Mouse (Mus musculus): ENCODE data around the gene Gm609. TPM values are rescaled to one million over a fixed set of nuclear protein-coding genes. Genes with fewer than 3 reads are reported as not detected.
A peak's percentile ranks its signal among the peaks of the same experiment; 100 is the strongest.

The Gm609 gene
- total RNA-seq, 2 experiments from 2014 or later, result 0.13 to 0.33 TPM

- intact Hi-C loops (cut with DNase I), result loop anchor here (10.0 kb wide), 1 partner anchor 655 kb away; the partner anchor contains the start of gene Gtpbp8
- peak in 1 of 2 experiments; percentile 13 for DNase-seq (ENCODE audit: low spot score in 2 of 2)
Observed at GRCm38 (mm10) chr16:45399947-45400555, 92.7 kb downstream of the Gm609 start.

DNA sequence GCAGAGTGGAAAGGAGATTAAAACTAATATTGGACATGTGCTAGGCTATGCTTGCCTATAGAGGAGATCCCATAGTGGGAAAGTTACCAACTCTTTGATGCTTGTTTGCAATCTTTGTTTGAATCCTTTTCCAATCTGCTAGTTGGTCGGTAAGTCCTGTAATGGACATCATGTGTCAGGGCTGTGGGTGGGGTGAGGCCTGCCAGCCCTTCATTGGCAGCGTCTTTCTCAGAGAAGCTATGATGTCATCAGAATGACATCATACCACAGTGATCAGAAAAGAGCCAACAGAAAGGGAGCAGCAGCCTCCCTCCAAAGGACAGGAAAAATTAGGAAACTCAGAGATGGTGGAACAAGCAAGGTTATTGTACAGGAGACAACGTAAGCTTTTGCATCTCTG is 93.4 kb downstream of the Gm609 start:
- intact Hi-C loops (cut with DNase I), result no loop called here

DNA sequence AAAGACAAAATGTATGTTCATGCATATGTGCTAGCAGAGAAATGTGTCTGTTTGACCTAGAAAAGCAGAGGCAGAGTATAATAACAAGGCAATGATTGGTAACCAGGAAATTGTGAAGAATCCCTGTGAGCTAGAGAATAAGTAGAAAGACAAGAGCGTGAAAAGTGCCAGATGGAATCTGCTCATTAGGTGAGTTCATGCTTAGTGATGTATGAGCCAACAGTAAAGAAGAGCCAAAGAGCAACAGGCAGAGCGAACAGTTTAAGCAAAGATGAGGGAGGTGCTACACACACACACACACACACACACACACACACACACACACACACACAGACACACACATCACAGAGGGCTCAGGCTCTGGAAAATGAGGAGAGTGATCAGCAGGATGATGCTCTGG is 95.3 kb downstream of the Gm609 start:
- DNase-seq (ENCODE audit: low spot score in 2 of 2), result no peak
- intact Hi-C loops (cut with DNase I), result no loop called here

More for the DNA sequence above, 93.4 kb downstream of the Gm609 start:
- DNase-seq (ENCODE audit: low spot score in 2 of 2), result no peak

GRCm38 (mm10) chr16:45392246-45392645 is 100.5 kb downstream of the Gm609 start:
- no peak for DNase-seq (ENCODE audit: low spot score in 2 of 2)
- intact Hi-C loops (cut with DNase I), result no loop called here

DNA sequence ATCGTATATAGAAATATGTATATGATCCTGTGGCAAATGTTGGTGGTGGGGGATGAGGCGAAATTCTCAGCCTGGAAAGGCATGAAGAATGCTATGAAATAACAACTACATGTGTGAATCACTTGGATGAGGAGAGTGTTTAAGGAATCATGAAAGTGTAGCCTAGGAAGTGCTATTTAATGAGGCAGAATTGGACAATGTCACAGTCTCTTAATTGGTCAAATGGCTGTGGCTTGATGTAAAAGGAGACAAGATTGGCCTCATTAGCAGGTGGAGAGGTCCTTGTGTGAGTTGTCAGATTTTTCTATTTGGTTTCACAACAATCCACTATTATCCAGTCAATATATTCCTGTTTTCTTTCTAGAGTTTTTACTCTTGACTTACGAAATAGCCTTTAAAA is 101.1 kb downstream of the Gm609 start:
- DNase-seq (ENCODE audit: low spot score in 2 of 2), result no peak
- intact Hi-C loops (cut with DNase I), result no loop called here

DNA sequence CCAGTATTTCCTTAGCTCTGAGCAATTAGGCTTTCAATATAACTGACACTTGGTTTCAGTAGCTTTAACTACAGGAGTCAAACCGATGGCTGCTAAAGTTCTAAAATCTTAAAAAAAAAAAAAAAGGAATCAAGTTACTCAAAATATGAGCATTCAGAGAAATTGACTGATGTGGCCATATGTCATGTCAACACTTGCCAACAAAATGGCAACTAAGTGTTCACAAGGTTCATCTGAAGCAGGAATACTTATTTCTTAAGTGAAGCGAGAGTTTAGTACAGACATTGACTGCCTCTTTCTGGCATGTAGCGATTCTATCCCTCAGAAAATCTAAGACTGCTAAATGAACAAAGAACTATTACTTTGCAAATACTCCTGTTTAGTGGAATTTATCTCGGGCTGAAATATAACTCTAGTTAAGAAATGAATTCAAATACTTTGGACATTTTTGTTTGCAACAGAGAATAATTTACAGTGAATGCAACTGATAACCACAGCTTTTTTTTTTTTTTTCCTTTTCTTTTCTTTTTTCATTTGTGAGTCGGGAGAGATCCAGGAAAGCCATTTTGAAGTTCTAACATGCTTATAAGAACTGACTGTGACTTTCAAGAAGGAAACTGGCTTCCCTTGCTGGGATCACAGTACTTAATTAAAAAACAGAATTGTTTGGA is 102.3 kb downstream of the Gm609 start:
- intact Hi-C loops (cut with DNase I), result no loop called here
- DNase-seq (ENCODE audit: low spot score in 2 of 2), result no peak

GRCm38 (mm10) chr16:45389833-45390232 is 102.9 kb downstream of the Gm609 start:
- DNase-seq (ENCODE audit: low spot score in 2 of 2), result no peak
- intact Hi-C loops (cut with DNase I), result no loop called here

DNA sequence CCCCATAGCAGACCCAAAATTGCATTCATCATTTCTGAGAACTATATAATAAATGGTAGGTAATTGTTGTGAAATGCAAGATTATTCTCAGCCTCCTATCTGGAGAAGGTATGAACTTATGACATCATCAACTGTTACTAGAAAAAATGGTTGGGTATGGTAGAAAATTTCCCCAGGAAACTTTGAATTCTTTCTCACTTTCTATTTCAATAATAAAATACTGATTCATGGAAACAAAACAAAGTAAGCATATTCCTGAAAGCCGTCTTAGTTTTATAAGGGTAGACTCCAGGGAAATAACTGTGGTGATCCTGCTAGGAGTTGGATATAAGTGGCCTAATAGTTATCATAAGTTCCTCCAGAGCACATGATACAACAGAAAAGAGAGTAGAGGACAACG is 103.7 kb downstream of the Gm609 start:
- no peak for DNase-seq (ENCODE audit: low spot score in 2 of 2)
- intact Hi-C loops (cut with DNase I), result no loop called here

- intact Hi-C loops (cut with DNase I), result no loop called here
Observed at GRCm38 (mm10) chr16:45381811-45382210, 111.0 kb downstream of the Gm609 start.

DNA sequence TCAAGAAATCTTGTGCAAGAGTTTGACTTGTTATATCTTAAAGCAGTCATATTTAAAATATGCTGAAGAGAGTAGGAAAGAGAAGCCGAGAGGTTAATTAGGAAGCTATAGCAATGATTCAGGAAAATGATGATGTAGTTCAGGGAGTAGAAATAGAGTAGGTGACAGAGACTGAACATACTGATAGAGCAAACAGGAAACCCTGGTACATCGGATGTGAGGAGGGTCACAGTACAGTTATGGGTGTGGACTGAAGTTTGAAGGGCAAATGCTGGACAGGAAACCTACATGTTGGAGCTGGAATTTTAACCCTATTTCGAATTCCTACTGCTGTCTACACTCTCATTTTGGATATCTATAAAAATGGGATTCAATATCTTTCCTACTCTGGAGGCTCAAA is 113.8 kb downstream of the Gm609 start:
- intact Hi-C loops (cut with DNase I), result no loop called here

More at GRCm38 (mm10) chr16:45381811-45382210, 111.0 kb downstream of the Gm609 start:
- DNase-seq (ENCODE audit: low spot score in 2 of 2), result no peak

GRCm38 (mm10) chr16:45378147-45378943 is 114.4 kb downstream of the Gm609 start:
- DNase-seq (ENCODE audit: low spot score in 2 of 2), result no peak
- intact Hi-C loops (cut with DNase I), result no loop called here

More for the DNA sequence above, 113.8 kb downstream of the Gm609 start:
- DNase-seq (ENCODE audit: low spot score in 2 of 2), result no peak

GRCm38 (mm10) chr16:45377332-45377731 is 115.4 kb downstream of the Gm609 start:
- intact Hi-C loops (cut with DNase I), result no loop called here
- DNase-seq (ENCODE audit: low spot score in 2 of 2), result no peak

GRCm38 (mm10) chr16:45376812-45377211 is 116.0 kb downstream of the Gm609 start:
- intact Hi-C loops (cut with DNase I), result no loop called here
- no peak for DNase-seq (ENCODE audit: low spot score in 2 of 2)

DNA sequence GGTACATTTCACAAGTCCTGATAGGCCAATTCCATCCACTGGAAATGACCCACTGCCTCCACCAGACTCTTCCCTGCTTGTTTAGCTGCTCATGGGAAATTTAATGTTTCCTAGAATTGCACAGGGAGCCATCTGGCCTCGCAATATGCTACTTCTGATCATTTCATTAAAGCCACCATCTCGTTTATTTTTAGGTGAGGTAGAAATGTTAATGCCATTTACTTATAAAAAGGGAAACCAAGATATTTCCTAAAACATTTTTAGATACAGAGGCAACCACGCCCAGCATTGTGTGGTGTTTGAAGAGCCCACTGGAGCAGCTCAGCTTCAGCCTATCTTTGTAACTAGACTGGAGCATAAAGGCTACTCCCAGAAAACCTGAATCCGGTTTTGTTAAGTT is 116.5 kb downstream of the Gm609 start:
- intact Hi-C loops (cut with DNase I), result no loop called here
- peak in 1 of 2 experiments; percentile 13 for DNase-seq (ENCODE audit: low spot score in 2 of 2)

DNA sequence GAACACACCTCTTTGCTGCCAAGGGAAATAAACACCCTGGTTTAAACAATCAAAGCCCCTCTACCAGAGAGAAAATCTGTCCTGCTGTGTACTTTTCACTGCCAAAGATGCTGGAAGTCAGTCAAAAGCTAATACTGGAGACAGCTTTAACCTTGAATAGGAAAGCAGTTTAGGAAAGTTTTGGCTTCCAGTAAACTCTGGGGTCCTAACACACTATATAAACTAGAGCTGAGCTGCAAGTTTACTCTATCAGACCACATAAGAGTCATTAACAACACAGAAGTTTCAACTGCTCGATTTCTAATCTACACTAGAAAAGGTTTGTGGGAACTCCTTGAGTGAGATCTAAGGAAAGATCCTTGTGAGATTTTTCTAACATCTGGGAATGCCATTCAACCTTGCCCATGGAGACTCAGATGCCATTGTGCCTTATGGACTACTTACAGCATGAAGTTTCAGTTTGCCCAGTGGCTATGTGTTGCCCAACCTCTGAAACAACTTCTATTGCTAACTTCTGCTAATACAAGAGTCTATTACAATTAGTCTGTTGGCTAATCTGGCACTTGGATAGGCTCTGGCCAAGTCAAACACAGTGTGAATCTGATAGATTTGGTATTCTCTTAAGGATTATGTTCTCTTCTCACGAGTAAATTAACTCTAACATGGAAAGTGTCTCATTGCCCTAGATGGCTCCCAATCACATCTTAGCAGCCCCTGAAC is 117.1 kb downstream of the Gm609 start:
- intact Hi-C loops (cut with DNase I), result no loop called here
- DNase-seq (ENCODE audit: low spot score in 2 of 2), result no peak

GRCm38 (mm10) chr16:45374074-45374473 is 118.7 kb downstream of the Gm609 start:
- no peak for DNase-seq (ENCODE audit: low spot score in 2 of 2)
- intact Hi-C loops (cut with DNase I), result no loop called here

DNA sequence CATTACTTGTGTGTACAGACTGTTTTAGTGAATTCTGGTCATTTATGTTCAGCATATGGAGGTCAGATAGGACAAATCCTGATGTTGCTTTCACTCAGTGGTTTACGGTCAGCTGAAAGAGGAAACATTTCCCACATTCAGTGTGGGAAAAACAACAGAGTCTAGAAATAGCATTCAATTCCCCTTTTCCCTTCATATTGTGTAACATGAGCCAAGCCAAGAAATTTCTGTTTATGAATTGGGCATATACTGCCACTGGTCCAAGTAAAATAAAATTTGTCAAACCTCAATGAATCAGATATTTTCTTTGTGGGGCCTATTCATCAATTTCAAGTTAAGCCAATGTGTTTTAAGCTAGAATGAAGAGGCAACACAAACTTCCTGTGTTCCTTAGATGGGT is 121.7 kb downstream of the Gm609 start:
- DNase-seq (ENCODE audit: low spot score in 2 of 2), result no peak
- intact Hi-C loops (cut with DNase I), result no loop called here

GRCm38 (mm10) chr16:45369285-45369965 is 123.3 kb downstream of the Gm609 start:
- intact Hi-C loops (cut with DNase I), result no loop called here
- no peak for DNase-seq (ENCODE audit: low spot score in 2 of 2)

- intact Hi-C loops (cut with DNase I), result no loop called here
- DNase-seq (ENCODE audit: low spot score in 2 of 2), result no peak
Observed at GRCm38 (mm10) chr16:45366111-45366510, 126.7 kb downstream of the Gm609 start.

Measured in left cerebral cortex, postnatal 14 days (tissue).